Mouse (Mus musculus) gastrocnemius, adult 2 months (tissue): Measurements from ENCODE around the gene Slc22a12. TPM values are rescaled to one million over a fixed set of nuclear protein-coding genes. Genes with fewer than 3 reads are reported as not detected.

Experiments used
- DNase-seq: peaks from one replicate; pipeline ENCODE4 v3.0.0; 2022
- H3K27ac ChIP-seq: fragments of 200-600 bp; 2 replicates; pipeline ENCODE4 v1.8.1; 2022; ENCODE audit warnings: mild to moderate bottlenecking
- H3K4me3 ChIP-seq: fragments of 200-600 bp; 2 replicates; pipeline ENCODE4 v1.8.1; 2022; ENCODE audit warnings: mild to moderate bottlenecking, moderate library complexity
- CTCF ChIP-seq: fragments of 200-600 bp; IDR thresholded peaks from 2 replicates; pipeline ENCODE4 v1.8.1; 2022; ENCODE audit warnings: antibody characterized with exemption, mild to moderate bottlenecking, moderate library complexity
- intact Hi-C: fragments of 180-260 bp; cut with DNase I; formaldehyde crosslinking; loops from one replicate; pipeline ENCODE4 v1.15.1; 2025
- total RNA-seq, 2 experiments: library from RNA; stranded (reverse); gene quantifications; 2 replicates each; pipeline ENCODE4 v1.2.3; 2021

Gene Slc22a12
- total RNA-seq, 2 experiments from 2014 or later: not detected

DNA sequence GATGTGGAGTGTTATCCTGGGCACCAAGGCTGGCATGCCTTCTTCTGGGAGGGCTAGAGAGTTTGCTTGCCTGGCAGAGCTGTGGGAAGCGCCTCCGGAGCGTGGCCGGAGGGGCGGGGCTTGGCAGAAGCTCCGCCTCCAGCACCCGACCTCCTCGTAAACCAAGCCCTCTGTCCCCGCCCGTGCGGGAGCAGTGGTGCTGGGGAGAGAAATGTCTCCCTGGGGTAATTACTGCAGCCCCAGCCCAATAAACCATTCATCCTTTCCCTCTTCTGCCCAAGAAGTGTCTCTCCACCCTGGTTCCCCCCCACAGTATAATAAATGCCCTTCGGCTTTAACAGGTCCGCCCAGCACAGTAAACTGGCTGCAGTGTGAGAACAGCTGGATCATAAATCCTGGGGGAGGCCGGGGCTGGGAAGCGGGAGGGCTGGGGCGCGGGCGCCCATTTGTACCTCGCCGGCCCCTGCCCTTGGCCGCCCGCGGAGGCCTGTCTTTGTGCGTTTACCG lies 40.7 kb downstream of the Slc22a12 start:
- DNase-seq: peak; percentile 53
- H3K4me3 ChIP-seq: peak overlapping the region; percentile 54
- TF ChIP-seq CTCF: no peak
- intact Hi-C loops: no loop called here
- no peak overlapping the region for H3K27ac ChIP-seq

DNA sequence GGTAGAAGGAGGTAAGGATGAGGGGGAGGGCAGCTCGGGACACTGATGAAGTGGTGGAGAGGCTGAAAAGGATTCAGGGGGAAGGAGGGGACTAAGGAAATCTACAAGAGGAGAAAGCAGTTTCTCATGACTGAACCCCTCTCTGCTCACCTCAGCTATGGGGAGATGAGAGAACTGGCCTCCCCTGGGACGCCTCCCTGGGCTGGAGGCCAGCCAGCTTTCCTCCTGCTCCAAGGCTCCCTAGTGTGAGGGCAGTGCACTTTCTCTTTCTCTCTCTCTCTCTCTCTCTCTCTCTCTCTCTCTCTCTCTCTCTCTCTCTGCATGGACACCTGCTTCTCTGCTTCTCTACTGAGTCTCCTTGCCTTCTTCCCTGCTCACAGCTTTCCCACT lies 42.2 kb downstream of the Slc22a12 start:
- no peak for TF ChIP-seq CTCF
- Histone ChIP-seq H3K4me3 (no peak overlapping the region), H3K27ac (no peak overlapping the region)
- DNase-seq: no peak
- intact Hi-C loops: no loop called here

DNA sequence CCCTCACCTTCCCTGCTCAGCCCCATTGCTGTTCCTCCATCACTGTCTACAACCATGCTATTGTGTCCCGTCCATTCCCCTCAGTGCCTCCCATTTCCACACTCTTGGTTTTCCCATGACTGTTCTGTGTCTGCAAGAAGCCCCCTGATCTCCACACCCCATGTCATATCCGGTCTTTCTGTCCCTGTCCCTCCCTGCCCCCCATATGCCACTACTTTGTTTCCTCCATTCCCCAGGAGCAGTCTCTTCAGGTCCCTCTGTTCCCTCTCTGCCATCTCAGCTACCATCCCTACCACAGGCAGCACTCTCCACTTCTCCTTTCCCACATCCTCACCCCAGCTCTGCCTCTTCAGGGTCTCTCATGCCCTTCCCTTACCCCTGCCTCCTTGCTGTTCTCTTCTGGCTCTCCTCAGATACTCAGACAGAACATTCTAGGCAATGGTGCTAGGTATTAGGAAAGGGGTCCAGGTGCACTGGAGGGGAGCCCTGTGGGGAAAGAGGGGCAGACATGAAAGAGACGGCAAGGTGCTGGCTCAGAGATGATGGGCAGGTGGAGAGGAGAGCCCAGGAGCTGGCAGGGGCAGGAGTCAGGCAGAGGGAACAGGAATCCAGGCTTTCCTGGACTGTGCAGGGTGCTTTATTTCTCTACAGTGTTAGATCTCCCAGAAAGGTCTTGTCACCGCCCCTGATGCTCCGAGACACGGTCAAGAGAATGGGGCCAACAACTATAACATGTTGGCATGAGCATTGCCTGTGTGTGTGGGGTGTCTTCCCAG lies 42.8 kb downstream of the Slc22a12 start:
- intact Hi-C loops: no loop called here
- no peak overlapping the region for H3K27ac ChIP-seq
- H3K4me3 ChIP-seq: no peak overlapping the region
- no peak for TF ChIP-seq CTCF
- no peak for DNase-seq

DNA sequence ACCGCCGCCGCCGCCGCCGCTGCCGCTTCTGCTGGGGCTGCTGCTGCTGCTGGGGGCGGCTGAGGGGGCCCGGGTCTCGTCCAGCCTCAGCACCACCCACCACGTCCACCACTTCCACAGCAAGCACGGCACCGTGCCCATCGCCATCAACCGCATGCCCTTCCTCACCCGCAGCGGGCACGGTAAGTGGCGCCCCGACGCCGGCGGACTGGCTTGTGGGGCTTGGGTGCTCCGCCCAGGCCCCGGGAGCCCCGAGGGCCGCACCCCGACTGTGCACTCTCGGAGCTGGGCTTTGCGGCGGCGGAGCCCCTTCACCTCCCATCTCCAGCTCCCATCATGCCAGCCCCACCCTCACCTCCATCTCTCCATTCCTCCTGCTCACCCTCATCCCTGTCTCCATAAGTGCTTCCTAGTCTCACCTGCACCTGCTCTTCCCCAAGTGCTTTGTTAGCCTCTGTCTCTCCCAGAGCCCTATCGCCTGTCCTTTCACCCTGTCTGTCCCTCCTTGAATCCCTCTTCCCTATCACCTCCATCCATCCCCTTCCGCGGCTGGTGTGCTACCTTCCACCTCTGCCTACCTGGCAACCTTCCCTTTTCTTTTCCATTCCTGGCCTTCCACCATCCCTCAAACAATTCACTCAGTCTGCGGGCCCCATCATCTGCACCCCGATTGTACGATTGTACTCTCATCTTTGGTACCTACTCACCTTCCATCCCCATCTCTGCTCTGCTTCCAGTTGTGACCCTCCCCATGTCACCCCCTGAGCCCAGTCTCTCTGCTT lies 44.3 kb downstream of the Slc22a12 start:
- intact Hi-C loops: no loop called here
- peak overlapping the region; percentile 73 for H3K4me3 ChIP-seq
- DNase-seq: no peak
- H3K27ac ChIP-seq: no peak overlapping the region
- TF ChIP-seq CTCF: no peak

DNA sequence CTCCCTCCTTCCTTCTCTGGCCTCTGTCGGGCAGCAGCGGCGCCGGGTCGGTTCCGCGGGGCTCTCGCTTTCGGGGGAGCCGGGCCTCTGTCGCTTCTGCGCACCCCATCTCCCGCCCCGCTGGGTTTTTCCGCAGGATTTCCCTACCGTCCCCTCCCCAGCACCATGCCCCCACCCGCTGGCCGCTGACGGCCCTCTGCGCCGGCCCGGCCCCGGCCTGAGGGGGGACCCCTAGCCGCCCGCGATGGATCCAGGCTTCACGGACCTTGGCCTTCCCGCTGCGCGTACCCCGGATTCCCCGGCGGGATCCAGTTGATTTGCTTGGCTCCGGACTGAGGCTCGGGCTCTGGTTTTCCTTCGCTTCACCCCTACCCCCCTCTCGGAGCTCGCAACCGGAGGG lies 45.0 kb downstream of the Slc22a12 start:
- intact Hi-C loops: no loop called here
- peak overlapping the region; percentile 73 for H3K4me3 ChIP-seq
- TF ChIP-seq CTCF: no peak
- peak; percentile 36 for DNase-seq
- no peak overlapping the region for H3K27ac ChIP-seq

DNA sequence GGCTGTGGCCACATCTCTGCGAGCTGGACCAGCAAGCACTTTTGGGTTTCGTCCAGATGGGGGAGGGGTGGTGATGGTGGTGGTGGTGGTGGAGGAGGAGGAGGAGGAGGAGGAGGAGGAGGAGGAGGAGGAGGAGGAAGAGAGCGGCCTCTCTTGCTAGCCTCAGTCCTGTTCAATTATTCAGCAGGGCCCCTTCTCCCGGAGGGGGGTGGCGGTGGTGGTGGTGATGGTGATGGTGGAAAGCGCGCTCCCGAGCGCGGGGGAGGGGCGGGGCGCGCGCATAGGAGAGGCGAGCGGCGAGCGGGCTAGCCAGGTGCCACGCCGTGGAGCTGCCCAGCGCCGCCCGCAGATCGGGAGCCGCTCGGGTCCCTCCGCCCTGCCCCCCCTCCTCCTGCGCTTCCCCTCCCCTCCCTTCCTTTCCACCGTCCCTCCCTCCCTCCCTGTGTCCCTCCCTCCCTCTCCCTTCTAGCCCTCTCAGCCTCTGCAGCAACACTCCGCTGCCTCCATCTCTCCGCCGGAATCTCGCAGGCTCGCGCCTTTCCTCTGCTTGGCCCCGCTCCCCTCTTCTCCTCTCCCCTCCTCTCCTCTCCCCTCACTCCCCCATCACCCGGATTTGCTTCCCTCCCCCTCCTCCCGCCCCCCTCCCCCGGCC lies 45.6 kb downstream of the Slc22a12 start:
- H3K4me3 ChIP-seq: peak overlapping the region; percentile 73
- intact Hi-C loops: no loop called here
- peak; percentile 34 for DNase-seq
- no peak for TF ChIP-seq CTCF
- no peak overlapping the region for H3K27ac ChIP-seq

DNA sequence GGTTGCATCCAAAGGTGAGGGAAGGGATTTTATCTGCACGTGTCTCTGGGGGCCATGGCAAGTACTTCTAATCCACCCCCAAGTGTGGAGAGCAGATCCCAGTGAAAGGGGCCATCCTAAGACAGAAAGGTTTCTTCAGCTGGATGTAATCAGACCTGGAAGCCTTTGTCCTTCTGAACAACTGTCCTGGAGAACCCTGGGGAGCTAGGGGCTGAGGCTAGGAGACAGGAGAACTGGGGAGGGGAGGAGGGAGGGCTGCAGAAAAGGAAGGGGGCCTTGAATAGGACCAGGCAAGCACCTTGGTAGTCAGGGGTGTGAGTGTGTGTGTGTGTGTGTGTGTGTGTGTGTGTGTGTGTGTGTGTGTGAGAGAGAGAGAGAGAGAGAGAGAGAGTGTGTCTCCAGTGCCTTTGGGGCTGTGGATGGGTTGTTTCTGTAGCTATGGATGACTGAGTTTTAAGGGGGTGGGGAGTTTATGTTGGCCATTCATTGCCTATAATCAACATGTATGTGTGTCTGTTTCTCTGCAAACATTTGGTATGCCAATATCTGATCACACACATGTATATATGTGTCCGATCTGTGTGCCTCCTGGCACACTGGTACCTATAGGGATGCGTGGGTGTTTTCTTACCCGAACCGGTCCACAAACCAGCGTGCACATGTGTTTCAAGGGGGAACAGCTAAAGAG lies 46.2 kb downstream of the Slc22a12 start:
- DNase-seq: no peak
- intact Hi-C loops: no loop called here
- Histone ChIP-seq H3K4me3 (no peak overlapping the region; the same call in 1 of the 2 replicates), H3K27ac (no peak overlapping the region)
- no peak for TF ChIP-seq CTCF

DNA sequence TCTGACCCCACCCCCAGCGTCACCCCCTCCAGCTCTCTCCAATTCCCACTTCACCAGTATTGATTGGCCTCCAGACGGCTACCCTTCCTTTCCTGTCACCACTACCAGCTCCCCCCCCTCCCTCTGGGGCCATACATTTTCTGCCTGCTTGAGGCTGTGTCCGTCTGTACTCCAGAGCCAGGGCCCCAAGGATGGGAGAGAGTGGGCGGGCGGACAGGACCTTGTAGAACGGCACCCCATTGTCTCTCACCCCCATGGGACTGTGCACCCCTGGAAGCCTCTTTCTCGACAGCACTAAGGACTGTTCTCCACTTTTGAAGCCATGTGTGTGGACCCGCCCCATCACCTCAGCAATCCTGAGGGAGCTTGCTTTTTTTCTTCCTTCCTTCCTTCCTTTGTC lies 47.1 kb downstream of the Slc22a12 start:
- DNase-seq: no peak
- H3K27ac ChIP-seq: no peak overlapping the region
- TF ChIP-seq CTCF: no peak
- intact Hi-C loops: no loop called here
- no peak overlapping the region for H3K4me3 ChIP-seq

DNA sequence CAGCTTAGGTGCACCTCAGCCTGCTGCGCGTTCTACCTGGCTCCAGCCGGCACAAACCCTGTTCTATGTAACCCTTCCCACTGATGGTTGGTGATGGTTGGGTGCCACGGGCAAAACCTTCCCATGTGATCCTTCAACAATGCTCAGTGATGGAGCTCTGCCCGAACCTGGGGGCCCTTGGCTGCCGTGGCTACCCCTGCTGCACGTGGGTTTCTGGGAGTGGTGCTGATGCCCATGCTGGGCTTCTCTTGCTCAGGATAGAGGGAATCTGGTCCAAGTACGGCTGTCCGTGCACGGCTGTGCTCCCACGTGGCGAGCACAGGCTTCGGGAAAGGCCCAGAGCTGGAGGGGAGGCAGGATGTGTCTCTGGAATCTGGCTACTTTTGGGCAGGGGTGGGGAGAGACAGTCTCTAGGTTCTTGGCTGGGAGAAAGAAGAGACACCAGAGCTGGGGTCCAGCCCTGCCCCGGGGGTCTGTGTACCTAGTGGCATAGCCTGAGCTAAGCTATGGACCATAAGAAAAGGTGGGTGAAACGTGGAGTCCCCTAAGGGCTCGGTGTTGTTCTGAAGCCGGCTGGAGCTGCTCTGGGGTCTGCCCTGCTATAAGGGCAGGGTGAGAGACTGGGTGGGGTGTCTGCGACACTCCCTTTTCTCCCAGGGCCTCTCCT lies 48.2 kb downstream of the Slc22a12 start:
- no peak overlapping the region for H3K27ac ChIP-seq
- TF ChIP-seq CTCF: no peak
- intact Hi-C loops: no loop called here
- no peak for DNase-seq
- H3K4me3 ChIP-seq: no peak overlapping the region

DNA sequence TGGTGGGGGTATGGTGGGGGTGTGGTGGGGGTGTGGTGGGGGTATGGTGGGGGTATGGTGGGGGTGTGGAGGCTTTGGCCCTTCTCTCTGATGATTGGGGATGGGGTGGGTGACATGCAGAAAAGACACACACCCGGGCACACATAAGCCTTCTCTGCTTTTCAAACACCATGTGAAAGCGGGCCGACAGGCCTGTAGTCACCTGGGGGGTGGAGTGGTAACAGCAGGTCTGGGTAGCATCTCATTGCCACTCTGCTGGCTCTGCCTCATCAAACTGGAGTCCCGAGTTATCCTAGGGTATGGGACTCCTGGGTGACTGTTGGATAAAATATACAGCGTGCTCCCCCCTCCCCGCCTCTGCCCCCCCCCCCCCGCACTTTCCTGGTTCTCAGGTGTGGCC lies 48.8 kb downstream of the Slc22a12 start:
- intact Hi-C loops: no loop called here
- Histone ChIP-seq H3K27ac (no peak overlapping the region), H3K4me3 (no peak overlapping the region)
- TF ChIP-seq CTCF: no peak
- DNase-seq: no peak

DNA sequence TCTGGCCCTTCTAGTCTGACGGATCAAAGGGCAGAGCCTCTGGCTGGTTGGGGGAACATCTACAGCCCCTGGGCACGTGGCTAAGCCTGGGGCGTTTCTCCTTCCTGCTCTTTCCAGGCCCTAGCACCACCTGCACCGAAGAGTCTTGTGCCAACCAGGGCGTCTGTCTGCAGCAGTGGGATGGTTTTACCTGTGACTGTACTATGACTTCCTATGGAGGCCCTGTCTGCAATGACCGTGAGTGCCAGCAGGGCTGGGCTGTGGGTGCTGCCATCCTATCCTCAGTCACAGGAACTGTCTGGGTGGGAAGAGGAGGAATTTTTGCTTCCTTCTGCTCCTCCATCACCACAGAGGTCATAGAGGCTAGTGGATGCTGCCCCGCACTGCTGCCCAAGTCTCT lies 49.6 kb downstream of the Slc22a12 start:
- intact Hi-C loops: no loop called here
- no peak for DNase-seq
- Histone ChIP-seq H3K27ac (no peak overlapping the region), H3K4me3 (no peak overlapping the region)
- TF ChIP-seq CTCF: no peak

DNA sequence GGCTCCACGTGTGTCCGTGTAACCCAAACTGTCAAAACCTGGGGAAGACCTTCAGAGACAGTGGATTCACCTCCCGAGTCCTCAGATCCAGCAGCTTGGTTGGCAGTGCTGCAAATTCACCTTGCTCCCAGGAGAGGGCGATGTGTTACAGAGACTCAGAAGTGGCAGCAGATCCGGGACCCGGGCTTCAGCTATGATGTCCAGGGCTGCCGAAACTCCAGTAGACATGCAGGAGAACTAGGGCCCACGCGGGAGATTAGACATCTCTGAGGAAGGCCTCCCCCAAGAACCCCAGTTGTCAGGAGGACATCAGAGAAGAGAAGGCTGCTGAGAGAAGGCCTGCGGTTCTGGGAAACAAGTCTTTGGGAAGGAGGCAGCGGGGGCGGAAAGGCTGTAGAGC lies 50.7 kb downstream of the Slc22a12 start:
- intact Hi-C loops: no loop called here
- no peak overlapping the region for H3K27ac ChIP-seq
- TF ChIP-seq CTCF: peak; percentile 70
- H3K4me3 ChIP-seq: no peak overlapping the region
- peak; percentile 52 for DNase-seq
